Mouse (Mus musculus) liver, adult 2 months (tissue): ENCODE measurements around the gene Cnnm1.

Source experiments
- CTCF ChIP-seq: fragments of 200-500 bp; IDR thresholded peaks from 2 replicates; pipeline ENCODE4 v1.5.1; 2011; ENCODE audit warnings: low read depth, low read length, control low read depth
- POLR2A ChIP-seq: fragments of 200-500 bp; IDR thresholded peaks from 2 replicates; pipeline ENCODE4 v1.6.1; 2011; ENCODE audit warnings: low read length, control low read depth; ENCODE audit not compliant: insufficient read depth; ENCODE audit errors: extremely low read depth

DNA sequence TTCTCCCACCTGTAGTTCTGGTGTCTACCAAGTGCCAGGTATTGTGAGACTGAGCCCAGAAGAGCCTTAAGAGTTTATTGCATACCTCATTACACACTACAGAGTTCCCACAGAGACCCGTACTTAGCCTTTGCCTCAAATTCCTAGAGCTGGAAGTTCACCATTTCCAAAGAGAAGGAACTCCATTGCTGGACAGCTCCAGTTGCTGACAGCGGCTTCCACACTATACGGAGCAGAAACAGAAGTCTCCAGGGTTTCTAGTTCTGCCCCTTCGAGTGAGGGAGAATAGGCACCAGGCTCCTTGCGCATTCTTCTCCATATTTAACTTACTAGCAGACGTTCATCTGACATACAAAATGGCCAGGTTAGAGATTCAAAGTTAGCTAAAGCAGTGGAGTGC lies 2.0 kb downstream of the Cnnm1 start:
- no peak for TF ChIP-seq POLR2A
- TF ChIP-seq CTCF: no peak
